Mouse (Mus musculus) lung, embryonic 14.5 days (tissue): ENCODE data around the gene Slc25a29. TPM values are rescaled to one million over a fixed set of nuclear protein-coding genes. Genes with fewer than 3 reads are reported as not detected.

Experiments used
- ATAC-seq: fragments of 200-750 bp; cut with Nextera tagmentation; 2 replicates; pipeline ENCODE4 v1.8.0; 2017; ENCODE audit warnings: mild to moderate bottlenecking, moderate TSS enrichment, moderate library complexity; ENCODE audit not compliant: insufficient read depth
- DNase-seq: peaks from one replicate; pipeline ENCODE4 v3.0.0-alpha.2; 2015
- H3K27ac ChIP-seq: fragments of 300-500 bp; sonication (generic); 2 replicates; pipeline ENCODE4 v1.5.1; 2014; ENCODE audit warnings: low read depth, mild to moderate bottlenecking, moderate library complexity
- H3K27me3 ChIP-seq: fragments of 300-500 bp; sonication (generic); 2 replicates; pipeline ENCODE4 v1.6.1; 2014; ENCODE audit warnings: low read length, control low read depth; ENCODE audit not compliant: insufficient read depth
- H3K36me3 ChIP-seq: fragments of 300-500 bp; sonication (generic); 2 replicates; pipeline ENCODE4 v1.6.1; 2014; ENCODE audit warnings: control low read depth; ENCODE audit not compliant: insufficient read depth
- H3K4me1 ChIP-seq: fragments of 300-500 bp; sonication (generic); 2 replicates; pipeline ENCODE4 v1.6.1; 2014; ENCODE audit warnings: antibody characterized with exemption, control low read depth; ENCODE audit not compliant: insufficient read depth
- H3K4me2 ChIP-seq: fragments of 300-500 bp; sonication (generic); 2 replicates; pipeline ENCODE4 v1.6.1; 2014; ENCODE audit warnings: mild to moderate bottlenecking
- H3K4me3 ChIP-seq: fragments of 300-500 bp; sonication (generic); 2 replicates; pipeline ENCODE4 v1.5.1; 2014; ENCODE audit warnings: low read depth, low read length
- H3K9ac ChIP-seq: fragments of 300-500 bp; sonication (generic); 2 replicates; pipeline ENCODE4 v1.6.1; 2014
- H3K9me3 ChIP-seq: fragments of 300-500 bp; sonication (generic); 2 replicates; pipeline ENCODE4 v1.6.1; 2016; ENCODE audit warnings: low read depth, low read length, control low read depth
- CTCF ChIP-seq: IDR thresholded peaks from 2 replicates; pipeline ENCODE4 v1.5.1; 2016; ENCODE audit warnings: antibody characterized with exemption, low read depth
- WGBS: fragments of 180-500 bp; shearing (Covaris S2); extraction: QIAGEN DNeasy Blood & Tissue Kit; methylation state at CpG from one replicate; pipeline ENCODE4 v1.1.7; 2014; 5-methylcytosine and 5-hydroxymethylcytosine counted together
- microRNA counts: library from miRNA; unstranded; fragments of <30 nt; microRNA quantifications from one replicate; lab custom pipeline; 2016
- microRNA-seq: library from miRNA; unstranded; fragments of <30 nt; microRNA quantifications from one replicate; pipeline ENCODE4, GENCODE M21; 2016; ENCODE audit warnings: borderline number of aligned reads
- polyA plus RNA-seq: library from polyadenylated mRNA; unstranded; fragments of >200 nt; fragmentation: Nextera tagmentation; extraction: Ambion mirVana; gene quantifications from 2 replicates; pipeline ENCODE4 v1.2.1, GENCODE M21; 2014

Slc25a29 gene
- polyA plus RNA-seq, 1 experiment from 2014 or later, result 8.7 TPM

DNA sequence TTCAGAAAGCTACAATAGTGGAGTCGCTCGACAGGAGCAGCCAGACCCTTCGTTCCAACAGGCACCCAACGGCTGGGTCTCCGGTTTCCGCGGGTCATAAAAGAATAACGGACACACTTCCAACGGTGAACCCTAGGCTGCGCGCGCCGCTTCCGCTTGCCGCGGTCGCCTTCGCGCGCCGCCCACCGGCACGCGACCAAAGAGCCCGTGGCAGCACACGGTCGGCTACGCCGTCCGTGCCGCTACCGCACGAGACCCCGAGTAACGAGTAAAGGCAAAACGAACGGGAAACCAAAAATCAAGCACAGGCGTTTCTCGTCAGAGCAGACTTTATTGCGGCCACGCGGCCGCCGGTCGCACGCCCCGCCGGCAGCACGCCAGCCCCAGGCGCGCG, 43.5 kb downstream of the Slc25a29 start:
- H3K4me2 ChIP-seq, result peak overlapping the region; percentile 60
- WGBS, result under 1% methylated on average over 52 of the region's 52 CpGs
- H3K4me3 ChIP-seq, result peak overlapping the region; percentile 99
- H3K27me3 ChIP-seq, result no peaks in the 10 kb centered on the region
- peak; percentile 47 for ATAC-seq
- H3K9me3 ChIP-seq, result no peaks in the 10 kb centered on the region
- peak; percentile 91 for DNase-seq
- H3K4me1 ChIP-seq, result peaks cover 12% of the 10 kb centered on the region; the same call in 1 of the 2 replicates
- H3K36me3 ChIP-seq, result no peaks in the 10 kb centered on the region
- peak overlapping the region; percentile 97 for H3K27ac ChIP-seq
- peak overlapping the region; percentile 90 for H3K9ac ChIP-seq
- TF ChIP-seq CTCF, result no peak

DNA sequence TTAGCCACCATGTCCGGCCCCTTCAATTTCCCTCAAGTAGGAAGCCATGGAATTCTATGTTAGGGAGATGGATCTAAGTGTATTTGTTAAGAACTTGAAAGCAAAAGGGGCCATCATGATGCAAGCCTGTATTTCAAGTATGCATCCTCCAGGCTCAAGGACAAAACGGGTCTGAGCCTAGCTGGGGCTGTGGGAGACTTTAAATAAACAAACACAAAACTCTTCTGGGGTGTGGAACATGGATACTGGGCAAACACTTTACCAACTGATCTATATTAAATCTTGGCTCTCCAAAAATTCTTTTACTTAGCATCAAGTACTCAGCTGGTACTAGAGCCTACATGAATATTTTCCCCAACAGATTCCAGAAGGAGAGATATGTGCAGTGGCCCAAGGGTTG, 48.4 kb downstream of the Slc25a29 start:
- H3K27ac ChIP-seq, result no peak overlapping the region
- TF ChIP-seq CTCF, result no peak
- no peak overlapping the region for H3K4me2 ChIP-seq
- H3K36me3 ChIP-seq, result no peaks in the 10 kb centered on the region
- ATAC-seq, result no peak
- no peaks in the 10 kb centered on the region for H3K9me3 ChIP-seq
- no peak for DNase-seq
- H3K27me3 ChIP-seq, result no peaks in the 10 kb centered on the region
- no peak overlapping the region for H3K9ac ChIP-seq
- no peaks in the 10 kb centered on the region for H3K4me1 ChIP-seq
- H3K4me3 ChIP-seq, result no peak overlapping the region
- WGBS, result 64% methylated on average over 2 of the region's 2 CpGs

DNA sequence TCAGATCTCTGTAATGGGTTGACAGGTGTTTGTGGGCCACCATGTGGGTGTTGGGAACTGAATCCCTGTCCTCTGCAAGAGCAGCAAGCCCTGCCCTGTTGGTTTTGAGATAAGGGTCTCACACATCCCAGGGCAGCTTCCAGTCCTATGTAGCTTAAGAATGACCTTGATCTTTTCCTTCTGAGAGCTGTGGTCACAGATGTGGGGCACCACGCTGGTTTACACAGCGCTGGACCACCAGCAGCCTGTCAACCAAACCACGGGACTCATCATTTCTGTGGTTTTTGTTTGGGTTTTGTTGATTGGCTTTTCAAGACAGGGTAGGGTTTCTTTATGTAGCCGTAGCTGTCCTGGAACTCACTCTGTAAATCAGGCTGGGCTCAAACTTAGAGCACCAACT, 50.5 kb downstream of the Slc25a29 start:
- Histone ChIP-seq H3K27ac (no peak overlapping the region), H3K9ac (no peak overlapping the region), H3K9me3 (no peaks in the 10 kb centered on the region), H3K4me1 (no peaks in the 10 kb centered on the region), H3K4me2 (no peak overlapping the region), H3K36me3 (no peaks in the 10 kb centered on the region), H3K27me3 (no peaks in the 10 kb centered on the region), H3K4me3 (no peak overlapping the region)
- no peak for TF ChIP-seq CTCF
- ATAC-seq (no peak), DNase-seq (no peak)
- WGBS, result 92% methylated on average over 4 of the region's 4 CpGs

DNA sequence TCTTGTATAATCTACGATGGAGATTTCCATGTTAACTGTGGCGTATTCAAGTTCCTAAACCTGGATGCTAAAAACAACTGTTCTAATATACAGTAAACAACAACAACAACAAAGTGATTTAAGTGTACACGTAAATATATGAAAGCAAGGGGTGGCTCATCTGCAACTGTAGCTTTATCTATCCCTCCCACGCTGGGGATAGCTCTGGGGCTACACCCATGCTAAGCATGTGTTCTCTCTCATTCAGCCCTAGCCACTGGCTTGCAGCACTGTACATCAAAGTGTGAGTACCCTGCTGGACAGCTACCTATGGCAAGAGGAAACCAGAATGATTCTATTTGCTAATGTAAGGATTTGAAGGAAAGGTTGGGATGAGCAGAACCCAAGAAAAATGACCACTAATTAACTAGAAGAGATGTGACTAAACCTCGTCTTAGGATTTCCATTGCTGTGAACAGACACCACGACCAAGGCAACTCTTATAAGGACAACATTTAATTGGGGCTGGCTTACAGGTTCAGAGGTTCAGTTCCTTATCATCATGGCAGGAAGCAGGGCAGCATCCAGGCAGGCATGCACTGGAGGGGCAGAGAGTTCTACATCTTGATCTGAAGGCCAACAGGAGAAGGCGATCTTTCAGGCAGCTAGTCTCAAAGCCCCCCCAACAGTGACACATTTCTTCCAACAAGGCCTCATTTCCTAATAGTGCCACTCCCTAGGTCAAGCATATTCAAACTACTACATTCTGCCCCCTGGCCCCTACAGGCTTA, 55.4 kb downstream of the Slc25a29 start:
- no peak overlapping the region for H3K9ac ChIP-seq
- DNase-seq, result no peak
- H3K4me2 ChIP-seq, result no peak overlapping the region
- H3K4me1 ChIP-seq, result no peaks in the 10 kb centered on the region
- no peak overlapping the region for H3K27ac ChIP-seq
- H3K36me3 ChIP-seq, result no peaks in the 10 kb centered on the region
- TF ChIP-seq CTCF, result no peak
- no peak overlapping the region for H3K4me3 ChIP-seq
- H3K27me3 ChIP-seq, result no peaks in the 10 kb centered on the region
- WGBS, result 93% methylated on average over 7 of the region's 7 CpGs
- ATAC-seq, result no peak
- H3K9me3 ChIP-seq, result no peaks in the 10 kb centered on the region; the same call in 1 of the 2 replicates

MicroRNAs within 50 kb of the gene (microRNA counts, 519-probe panel; counts per million panel counts)
- microRNA mmu-miR-345-3p (lab: Ali Mortazavi, UCI) (30.5 counts per million), microRNA mmu-miR-345-5p (lab: Ali Mortazavi, UCI) (2,468 counts per million, percentile 43 among the panel's probes with 10 or more counts)

Small RNAs within 50 kb of the gene (microRNA-seq; reads per million reads assigned to microRNA genes)
- gene Mir345, result 148 reads per million, percentile 54 among the genes with 10 or more reads in this experiment

Other genes starting within 250 kb of the Slc25a29 start
- gene Degs2, start 133.6 kb downstream of the Slc25a29 start, polyA plus RNA-seq, result 1.1 and 2.7 TPM in 2 replicates
- gene Yy1, start 42.9 kb downstream of the Slc25a29 start, polyA plus RNA-seq, result 24.3 and 26.3 TPM in 2 replicates
- 11.9 and 12.6 TPM in 2 replicates for gene Slc25a47, start 163 bp upstream of the Slc25a29 start, polyA plus RNA-seq
- gene Wdr25, start 57.7 kb upstream of the Slc25a29 start, polyA plus RNA-seq, result 5.7 and 8.0 TPM in 2 replicates
- gene Wars, start 58.3 kb upstream of the Slc25a29 start, polyA plus RNA-seq, result 94.9 and 101 TPM in 2 replicates
- 8.9 and 10.6 TPM in 2 replicates for gene Begain, start 232.3 kb upstream of the Slc25a29 start, polyA plus RNA-seq